Mouse (Mus musculus) thymus, adult 2 months (tissue): Measurements from ENCODE around the gene Fbxo21.

Experiments used
- CTCF ChIP-seq: fragments of 200-500 bp; IDR thresholded peaks from 2 replicates; pipeline ENCODE4 v1.5.1; 2012; ENCODE audit warnings: mild to moderate bottlenecking, control low read depth, low read length, moderate library complexity, borderline replicate concordance; ENCODE audit not compliant: control insufficient read depth, poor library complexity, insufficient read depth; ENCODE audit errors: extremely low read depth
- POLR2A ChIP-seq: fragments of 200-500 bp; IDR thresholded peaks from 2 replicates; pipeline ENCODE4 v1.6.1; 2012; ENCODE audit warnings: mild to moderate bottlenecking, low read length, control low read depth, moderate library complexity; ENCODE audit not compliant: control insufficient read depth, poor library complexity, insufficient read depth; ENCODE audit errors: extremely low read depth

DNA sequence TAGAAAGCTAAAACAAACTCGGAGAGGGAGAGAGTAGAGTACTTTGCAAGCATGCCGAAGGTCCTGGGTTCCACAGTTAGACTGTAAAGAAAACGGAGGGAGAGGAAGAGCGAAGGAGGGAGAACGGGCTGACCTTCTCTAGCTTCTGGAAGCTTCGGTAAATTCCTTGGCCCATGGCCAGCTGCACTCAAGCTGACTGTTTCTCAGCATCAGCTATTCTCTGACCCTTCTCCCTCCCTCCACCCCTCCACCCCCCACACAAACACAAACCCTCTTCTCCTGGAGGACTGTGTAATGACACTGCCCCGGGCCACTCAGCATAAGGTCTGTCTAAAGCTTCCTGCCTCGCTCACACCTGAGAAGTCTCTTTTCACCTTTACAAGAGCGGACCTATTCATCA, 11.8 kb upstream of the Fbxo21 start:
- no peak for TF ChIP-seq CTCF
- no peak for TF ChIP-seq POLR2A
